Mouse (Mus musculus) heart, postnatal 0 days (tissue): ENCODE measurements around the gene Rbm17.

Source experiments
- CTCF ChIP-seq: IDR thresholded peaks from 2 replicates; pipeline ENCODE4 v1.5.1; 2016; ENCODE audit warnings: antibody characterized with exemption, control low read depth, low read depth
- EP300 ChIP-seq: IDR thresholded peaks from 2 replicates; pipeline ENCODE4 v1.6.1; 2016; ENCODE audit warnings: antibody characterized with exemption, low read depth

- peak; percentile 85 for TF ChIP-seq CTCF
- TF ChIP-seq EP300 = no peak
Measured at GRCm38 (mm10) chr2:11542640-11543039, 61.3 kb downstream of the Rbm17 start.
